Mouse (Mus musculus): ENCODE measurements around the gene Mertk.

DNA sequence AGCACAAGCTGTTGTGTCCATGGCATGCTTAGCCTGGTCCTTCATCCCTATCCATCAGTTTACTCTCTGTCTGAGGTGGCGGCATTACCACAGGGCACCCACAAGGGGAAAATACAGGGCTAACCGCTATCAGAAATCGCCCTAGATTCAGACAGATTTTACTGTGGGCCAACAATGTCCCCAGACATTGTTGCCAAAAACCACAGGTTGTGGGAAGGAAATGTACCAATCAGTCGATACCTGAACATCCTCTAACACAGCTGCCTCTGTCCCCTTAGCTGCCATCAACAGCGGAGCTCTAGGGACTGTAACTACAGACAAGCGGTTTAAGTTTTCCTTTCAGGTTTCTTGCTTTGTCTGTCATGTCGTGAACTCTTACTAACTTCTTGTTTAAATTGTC lies 86.1 kb downstream of the Mertk start:
- no peak for TF ChIP-seq CTCF (IDR thresholded peaks at IDR 0.05; ENCODE audit: borderline replicate concordance, control insufficient read depth, extremely low read depth, insufficient read depth, low read length, poor library complexity)
- no peak for TF ChIP-seq POLR2A (IDR thresholded peaks at IDR 0.05; ENCODE audit: control insufficient read depth, extremely low read depth, insufficient read depth, low read length, poor library complexity)

All from thymus, adult 2 months (tissue).